Mouse (Mus musculus) testis, adult 2 months (tissue): ENCODE data around the gene Dgki.

Experiments used
- CTCF ChIP-seq: fragments of 200-500 bp; IDR thresholded peaks from 2 replicates; pipeline ENCODE4 v1.5.1; 2012; ENCODE audit warnings: low read depth, mild to moderate bottlenecking, inconsistent platforms, low read length, moderate library complexity; ENCODE audit not compliant: control insufficient read depth, insufficient read depth, insufficient replicate concordance
- POLR2A ChIP-seq: fragments of 200-500 bp; IDR thresholded peaks from 2 replicates; pipeline ENCODE4 v1.6.1; 2012; ENCODE audit warnings: low read depth, mild to moderate bottlenecking, inconsistent platforms, low read length, moderate library complexity; ENCODE audit not compliant: control insufficient read depth

- TF ChIP-seq CTCF: no peak
- no peak for TF ChIP-seq POLR2A
These were observed 41.3 kb downstream of the Dgki start for GRCm38 (mm10) chr6:37258662-37259061.
